Mouse (Mus musculus): Measurements from ENCODE around the gene Ggt1. TPM values are rescaled to one million over a fixed set of nuclear protein-coding genes. Genes with fewer than 3 reads are reported as not detected.

Gene Ggt1
- polyA plus RNA-seq, 1 experiment from 2014 or later, result 1.2 TPM

GRCm38 (mm10) chr10:75591211-75591894, 29.9 kb downstream of the Ggt1 start:
- Histone ChIP-seq H3K27ac (ENCODE audit: low read depth, low read length) (no peak overlapping the region), H3K4me1 (ENCODE audit: control insufficient read depth, insufficient read depth, low read length) (peaks cover 5% of the 10 kb centered on the region; the same call in 1 of the 2 replicates), H3K27me3 (replicated peaks; ENCODE audit: control insufficient read depth, insufficient read depth, low read length) (no peaks in the 10 kb centered on the region), H3K4me2 (ENCODE audit: low read length) (no peak overlapping the region), H3K36me3 (ENCODE audit: control insufficient read depth, insufficient read depth, low read length) (no peaks in the 10 kb centered on the region), H3K9ac (ENCODE audit: low read length) (no peak overlapping the region), H3K9me3 (replicated peaks; ENCODE audit: control insufficient read depth, low read length) (no peaks in the 10 kb centered on the region), H3K4me3 (ENCODE audit: low read depth, low read length) (no peak overlapping the region)
- ATAC-seq (no peak), DNase-seq (ENCODE audit: low spot score) (no peak)
- WGBS, result 81% methylated on average over 12 of the region's 12 CpGs

GRCm38 (mm10) chr10:75592585-75592984, 31.2 kb downstream of the Ggt1 start:
- no peaks in the 10 kb centered on the region for H3K27me3 ChIP-seq (replicated peaks; ENCODE audit: control insufficient read depth, insufficient read depth, low read length)
- H3K36me3 ChIP-seq (ENCODE audit: control insufficient read depth, insufficient read depth, low read length), result no peaks in the 10 kb centered on the region
- no peak overlapping the region for H3K27ac ChIP-seq (ENCODE audit: low read depth, low read length)
- DNase-seq (ENCODE audit: low spot score) (no peak), ATAC-seq (no peak)
- H3K4me3 ChIP-seq (ENCODE audit: low read depth, low read length), result no peak overlapping the region
- no peak overlapping the region for H3K4me2 ChIP-seq (ENCODE audit: low read length)
- peaks cover 5% of the 10 kb centered on the region; the same call in 1 of the 2 replicates for H3K4me1 ChIP-seq (ENCODE audit: control insufficient read depth, insufficient read depth, low read length)
- no peak overlapping the region for H3K9ac ChIP-seq (ENCODE audit: low read length)
- WGBS, result 82% methylated on average over 7 of the region's 7 CpGs
- H3K9me3 ChIP-seq (replicated peaks; ENCODE audit: control insufficient read depth, low read length), result 0 out of 2 replicates have a peak, but pooled peaks cover 3% of the 10 kb centered on the region

- DNase-seq (ENCODE audit: low spot score) (peak; percentile 62), ATAC-seq (no peak)
- H3K9me3 ChIP-seq (replicated peaks; ENCODE audit: control insufficient read depth, low read length), result 0 out of 2 replicates have a peak, but pooled peaks cover 3% of the 10 kb centered on the region
These were observed 34.6 kb downstream of the Ggt1 start for GRCm38 (mm10) chr10:75595981-75596380.

GRCm38 (mm10) chr10:75600189-75600730, 38.9 kb downstream of the Ggt1 start:
- H3K27ac ChIP-seq (ENCODE audit: low read depth, low read length), result no peak overlapping the region
- 89% methylated on average over 7 of the region's 7 CpGs for WGBS
- DNase-seq (ENCODE audit: low spot score) (no peak), ATAC-seq (no peak)
- H3K9ac ChIP-seq (ENCODE audit: low read length), result no peak overlapping the region
- H3K4me3 ChIP-seq (ENCODE audit: low read depth, low read length), result no peak overlapping the region
- no peaks in the 10 kb centered on the region for H3K27me3 ChIP-seq (replicated peaks; ENCODE audit: control insufficient read depth, insufficient read depth, low read length)
- H3K9me3 ChIP-seq (replicated peaks; ENCODE audit: control insufficient read depth, low read length), result 0 out of 2 replicates have a peak, but pooled peaks cover 3% of the 10 kb centered on the region
- no peaks in the 10 kb centered on the region for H3K4me1 ChIP-seq (ENCODE audit: control insufficient read depth, insufficient read depth, low read length)
- H3K36me3 ChIP-seq (ENCODE audit: control insufficient read depth, insufficient read depth, low read length), result no peaks in the 10 kb centered on the region
- no peak overlapping the region for H3K4me2 ChIP-seq (ENCODE audit: low read length)

More at GRCm38 (mm10) chr10:75595981-75596380, 34.6 kb downstream of the Ggt1 start:
- Histone ChIP-seq H3K9ac (ENCODE audit: low read length) (no peak overlapping the region), H3K4me1 (ENCODE audit: control insufficient read depth, insufficient read depth, low read length) (no peaks in the 10 kb centered on the region), H3K4me2 (ENCODE audit: low read length) (no peak overlapping the region), H3K27me3 (replicated peaks; ENCODE audit: control insufficient read depth, insufficient read depth, low read length) (no peaks in the 10 kb centered on the region), H3K4me3 (ENCODE audit: low read depth, low read length) (no peak overlapping the region), H3K36me3 (ENCODE audit: control insufficient read depth, insufficient read depth, low read length) (no peaks in the 10 kb centered on the region), H3K27ac (ENCODE audit: low read depth, low read length) (no peak overlapping the region)
- 76% methylated on average over 8 of the region's 8 CpGs for WGBS

- Histone ChIP-seq H3K9ac (ENCODE audit: low read length) (no peak overlapping the region), H3K36me3 (ENCODE audit: control insufficient read depth, insufficient read depth, low read length) (no peaks in the 10 kb centered on the region), H3K4me2 (ENCODE audit: low read length) (no peak overlapping the region), H3K27ac (ENCODE audit: low read depth, low read length) (no peak overlapping the region), H3K9me3 (replicated peaks; ENCODE audit: control insufficient read depth, low read length) (no peaks in the 10 kb centered on the region), H3K4me3 (ENCODE audit: low read depth, low read length) (no peak overlapping the region), H3K27me3 (replicated peaks; ENCODE audit: control insufficient read depth, insufficient read depth, low read length) (no peaks in the 10 kb centered on the region), H3K4me1 (ENCODE audit: control insufficient read depth, insufficient read depth, low read length) (no peaks in the 10 kb centered on the region)
- ATAC-seq (no peak), DNase-seq (ENCODE audit: low spot score) (no peak)
- 47% methylated on average over 11 of the region's 11 CpGs for WGBS
These were observed 43.9 kb downstream of the Ggt1 start for GRCm38 (mm10) chr10:75605162-75605846.

GRCm38 (mm10) chr10:75607253-75607652, 45.8 kb downstream of the Ggt1 start:
- Histone ChIP-seq H3K27ac (ENCODE audit: low read depth, low read length) (no peak overlapping the region), H3K9ac (ENCODE audit: low read length) (no peak overlapping the region), H3K9me3 (replicated peaks; ENCODE audit: control insufficient read depth, low read length) (no peaks in the 10 kb centered on the region), H3K4me3 (ENCODE audit: low read depth, low read length) (no peak overlapping the region), H3K36me3 (ENCODE audit: control insufficient read depth, insufficient read depth, low read length) (no peaks in the 10 kb centered on the region), H3K4me1 (ENCODE audit: control insufficient read depth, insufficient read depth, low read length) (no peaks in the 10 kb centered on the region), H3K4me2 (ENCODE audit: low read length) (no peak overlapping the region), H3K27me3 (replicated peaks; ENCODE audit: control insufficient read depth, insufficient read depth, low read length) (no peaks in the 10 kb centered on the region)
- DNase-seq (ENCODE audit: low spot score) (no peak), ATAC-seq (no peak)
- 86% methylated on average over 4 of the region's 4 CpGs for WGBS

DNA sequence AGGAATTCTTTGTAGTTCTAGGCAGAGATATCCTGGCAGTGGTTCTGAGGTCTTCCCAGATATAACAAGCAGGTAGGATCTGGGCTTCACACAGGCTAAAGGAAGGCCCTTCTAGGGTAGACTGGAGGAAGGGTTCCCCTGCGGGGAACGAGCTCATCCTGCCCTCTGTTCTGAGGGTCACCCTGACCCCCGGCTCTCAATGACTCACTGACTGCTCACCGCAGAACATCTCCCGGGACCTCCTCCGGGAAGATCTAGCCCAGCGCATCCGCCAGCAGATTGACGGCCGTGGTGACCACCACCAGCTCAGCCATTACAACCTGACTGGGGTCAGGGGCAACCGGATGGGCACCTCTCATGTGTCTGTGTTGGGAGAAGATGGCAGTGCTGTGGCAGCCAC, 47.6 kb downstream of the Ggt1 start:
- no peak for ATAC-seq
- Histone ChIP-seq H3K27me3 (replicated peaks; ENCODE audit: control insufficient read depth, insufficient read depth, low read length) (no peaks in the 10 kb centered on the region), H3K4me1 (ENCODE audit: control insufficient read depth, insufficient read depth, low read length) (no peaks in the 10 kb centered on the region), H3K9me3 (replicated peaks; ENCODE audit: control insufficient read depth, low read length) (no peaks in the 10 kb centered on the region), H3K36me3 (ENCODE audit: control insufficient read depth, insufficient read depth, low read length) (no peaks in the 10 kb centered on the region), H3K4me2 (ENCODE audit: low read length) (no peak overlapping the region), H3K9ac (ENCODE audit: low read length) (no peak overlapping the region), H3K4me3 (ENCODE audit: low read depth, low read length) (no peak overlapping the region), H3K27ac (ENCODE audit: low read depth, low read length) (no peak overlapping the region)
- WGBS, result 93% methylated on average over 11 of the region's 11 CpGs
- DNase-seq (ENCODE audit: low spot score), result no peak

GRCm38 (mm10) chr10:75610486-75610885, 49.1 kb downstream of the Ggt1 start:
- no peak for DNase-seq (ENCODE audit: low spot score)

GRCm38 (mm10) chr10:75616044-75616443, 54.6 kb downstream of the Ggt1 start:
- Histone ChIP-seq H3K4me1 (ENCODE audit: control insufficient read depth, insufficient read depth, low read length) (no peaks in the 10 kb centered on the region), H3K4me2 (ENCODE audit: low read length) (no peak overlapping the region), H3K9ac (ENCODE audit: low read length) (no peak overlapping the region), H3K27me3 (replicated peaks; ENCODE audit: control insufficient read depth, insufficient read depth, low read length) (no peaks in the 10 kb centered on the region), H3K9me3 (replicated peaks; ENCODE audit: control insufficient read depth, low read length) (no peaks in the 10 kb centered on the region), H3K36me3 (ENCODE audit: control insufficient read depth, insufficient read depth, low read length) (no peaks in the 10 kb centered on the region), H3K4me3 (ENCODE audit: low read depth, low read length) (no peak overlapping the region), H3K27ac (ENCODE audit: low read depth, low read length) (no peak overlapping the region)
- 86% methylated on average over 4 of the region's 4 CpGs for WGBS
- ATAC-seq, result no peak
- no peak for DNase-seq (ENCODE audit: low spot score)

More at GRCm38 (mm10) chr10:75610486-75610885, 49.1 kb downstream of the Ggt1 start:
- Histone ChIP-seq H3K4me2 (ENCODE audit: low read length) (no peak overlapping the region), H3K4me1 (ENCODE audit: control insufficient read depth, insufficient read depth, low read length) (no peaks in the 10 kb centered on the region), H3K9me3 (replicated peaks; ENCODE audit: control insufficient read depth, low read length) (no peaks in the 10 kb centered on the region), H3K9ac (ENCODE audit: low read length) (no peak overlapping the region), H3K27ac (ENCODE audit: low read depth, low read length) (no peak overlapping the region), H3K27me3 (replicated peaks; ENCODE audit: control insufficient read depth, insufficient read depth, low read length) (no peaks in the 10 kb centered on the region), H3K36me3 (ENCODE audit: control insufficient read depth, insufficient read depth, low read length) (no peaks in the 10 kb centered on the region), H3K4me3 (ENCODE audit: low read depth, low read length) (no peak overlapping the region)
- WGBS, result 73% methylated on average over 7 of the region's 7 CpGs
- ATAC-seq, result no peak

Measured in forebrain, embryonic 14.5 days (tissue).